Mouse (Mus musculus) bone marrow, adult 2 months (tissue): ENCODE measurements around the gene Bcl9l.

Experiments used
- CTCF ChIP-seq: fragments of 200-500 bp; IDR thresholded peaks from 2 replicates; pipeline ENCODE4 v1.5.1; 2011; ENCODE audit warnings: low read length, control low read depth; ENCODE audit not compliant: control insufficient read depth, insufficient read depth
- POLR2A ChIP-seq: fragments of 200-500 bp; IDR thresholded peaks from 2 replicates; pipeline ENCODE4 v1.6.1; 2011; ENCODE audit warnings: low read depth, mild to moderate bottlenecking, control low read depth, low read length, borderline replicate concordance; ENCODE audit not compliant: control insufficient read depth

DNA sequence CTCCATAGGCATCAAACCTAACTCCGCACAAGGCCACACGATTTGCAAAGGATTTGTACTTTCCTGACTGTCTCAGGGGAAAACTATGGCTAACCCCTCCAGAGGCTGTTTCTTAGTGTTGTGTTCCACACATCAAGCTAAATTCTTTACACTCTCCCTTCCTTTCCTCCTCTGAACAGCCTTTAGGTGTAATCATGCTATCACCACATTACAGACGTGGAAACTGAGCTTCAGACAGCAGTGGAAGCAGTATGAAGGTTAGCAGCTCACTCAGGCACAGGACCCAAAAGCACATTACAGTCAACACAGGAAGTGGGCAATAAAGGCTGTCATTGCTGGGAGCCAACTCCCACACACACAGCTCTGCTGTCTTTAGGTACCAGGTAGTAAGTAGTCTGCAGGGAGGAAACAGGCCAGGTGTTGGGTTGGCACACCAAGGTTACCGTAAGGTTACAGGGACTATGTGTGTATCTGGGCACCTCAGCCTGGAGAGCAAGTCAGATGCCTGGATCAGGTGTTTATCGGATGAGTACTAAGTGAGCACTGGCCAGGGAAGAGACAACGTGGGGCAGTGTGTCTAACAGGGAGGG, 50.5 kb downstream of the Bcl9l start:
- TF ChIP-seq CTCF (no peak), POLR2A (no peak)
